Mouse (Mus musculus) CD4-positive, CD25-positive, alpha-beta regulatory T cell, adult 4 months (primary cell): ENCODE results near the gene Car10. TPM values are rescaled to one million over a fixed set of nuclear protein-coding genes. Genes with fewer than 3 reads are reported as not detected.
"Not testable (repeated sequence)": the region's sequence is repeated elsewhere in the genome, so short reads cannot be mapped to it uniquely, and the experiment has no call there.

Source experiments
- ATAC-seq: one replicate; pipeline ENCODE4 v1.8.0; 2017
- polyA plus RNA-seq, 2 experiments: library from polyadenylated mRNA; unstranded; fragments of 100-300 nt; shearing (Covaris generic); gene quantifications; one replicate each; pipeline ENCODE4 v1.2.1; 2017

Car10 gene
- polyA plus RNA-seq, 2 experiments from 2014 or later, result not detected

GRCm38 (mm10) chr11:93396356-93396755 lies 298.5 kb downstream of the Car10 start:
- ATAC-seq, result no peak

- not testable (repeated sequence) for ATAC-seq
Measured at GRCm38 (mm10) chr11:93401167-93401566, 303.3 kb downstream of the Car10 start.

- no peak for ATAC-seq
Measured at GRCm38 (mm10) chr11:93407981-93408380, 310.2 kb downstream of the Car10 start.

GRCm38 (mm10) chr11:93431482-93431881 lies 333.7 kb downstream of the Car10 start:
- ATAC-seq, result no peak

GRCm38 (mm10) chr11:93434997-93435915 lies 337.4 kb downstream of the Car10 start:
- no peak for ATAC-seq

GRCm38 (mm10) chr11:93436892-93437291 lies 339.1 kb downstream of the Car10 start:
- ATAC-seq, result no peak

GRCm38 (mm10) chr11:93440466-93440865 lies 342.6 kb downstream of the Car10 start:
- no peak for ATAC-seq

GRCm38 (mm10) chr11:93443777-93444176 lies 345.9 kb downstream of the Car10 start:
- ATAC-seq, result no peak

GRCm38 (mm10) chr11:93444741-93445140 lies 346.9 kb downstream of the Car10 start:
- ATAC-seq, result no peak

GRCm38 (mm10) chr11:93447566-93447965 lies 349.7 kb downstream of the Car10 start:
- ATAC-seq, result no peak

GRCm38 (mm10) chr11:93448290-93449256 lies 350.7 kb downstream of the Car10 start:
- ATAC-seq, result no peak

GRCm38 (mm10) chr11:93450535-93450934 lies 352.7 kb downstream of the Car10 start:
- ATAC-seq, result no peak

- no peak for ATAC-seq
Measured at GRCm38 (mm10) chr11:93466221-93466620, 368.4 kb downstream of the Car10 start.

- no peak for ATAC-seq
Measured at GRCm38 (mm10) chr11:93467711-93468110, 369.9 kb downstream of the Car10 start.

- no peak for ATAC-seq
Measured at GRCm38 (mm10) chr11:93470771-93471170, 372.9 kb downstream of the Car10 start.

- ATAC-seq, result no peak
Measured at GRCm38 (mm10) chr11:93471573-93472179, 373.8 kb downstream of the Car10 start.

- no peak for ATAC-seq
Measured at GRCm38 (mm10) chr11:93484661-93485060, 386.8 kb downstream of the Car10 start.

- ATAC-seq, result no peak
Measured at GRCm38 (mm10) chr11:93487021-93487420, 389.2 kb downstream of the Car10 start.

GRCm38 (mm10) chr11:93487913-93488604 lies 390.2 kb downstream of the Car10 start:
- no peak for ATAC-seq

- ATAC-seq, result no peak
Measured at GRCm38 (mm10) chr11:93490211-93490820, 392.5 kb downstream of the Car10 start.

GRCm38 (mm10) chr11:93497896-93498295 lies 400.1 kb downstream of the Car10 start:
- ATAC-seq, result no peak

GRCm38 (mm10) chr11:93500442-93500841 lies 402.6 kb downstream of the Car10 start:
- no peak for ATAC-seq
